Mouse (Mus musculus): ENCODE data around the gene Ciz1. TPM values are rescaled to one million over a fixed set of nuclear protein-coding genes. Genes with fewer than 3 reads are reported as not detected.

The Ciz1 gene
- total RNA-seq (2023), result 53.8 and 65.5 TPM in 2 replicates

GRCm38 (mm10) chr2:32352151-32353006, at the start of gene Ciz1:
Gene Ciz1, plus strand, starts transcription at chr2:32352327.

GRCm38 (mm10) chr2:32353007-32353542, 948 bp downstream of the Ciz1 start, which contains the start of gene Dnm1:
Gene Dnm1, minus strand, starts transcription at chr2:32353338.

GRCm38 (mm10) chr2:32381775-32382223, 29.7 kb downstream of the Ciz1 start, which contains the start of gene 1110008P14Rik:
Gene 1110008P14Rik, minus strand, starts transcription at chr2:32381938.

GRCm38 (mm10) chr2:32387706-32388490, 35.8 kb downstream of the Ciz1 start, which contains the start of gene Lcn2:
Gene Lcn2, minus strand, starts transcription at chr2:32388252.

GRCm38 (mm10) chr2:32395484-32395945, 43.4 kb downstream of the Ciz1 start, which contains the start of gene Ptges2:
Gene Ptges2, plus strand, starts transcription at chr2:32395896.

Other genes starting within 250 kb of the Ciz1 start
- gene Prrc2b, start 201.2 kb upstream of the Ciz1 start, total RNA-seq (2023), result 29.1 and 36.1 TPM in 2 replicates
- 9.8 and 12.6 TPM in 2 replicates for gene Pomt1, start 115.7 kb upstream of the Ciz1 start, total RNA-seq (2023)
- 48.5 and 53.5 TPM in 2 replicates for gene Uck1, start 92.2 kb upstream of the Ciz1 start, total RNA-seq (2023)
- gene Golga2, start 64.9 kb upstream of the Ciz1 start, total RNA-seq (2023), result 60.7 and 79.4 TPM in 2 replicates
- gene Swi5, start 64.3 kb upstream of the Ciz1 start, total RNA-seq (2023), result 69.7 and 71.0 TPM in 2 replicates
- not detected in 2 replicates for gene Dnm1, start 1.0 kb downstream of the Ciz1 start, total RNA-seq (2023)
- gene 1110008P14Rik, start 29.6 kb downstream of the Ciz1 start, total RNA-seq (2023), result 39.5 and 56.7 TPM in 2 replicates
- 6,793 and 10,274 TPM in 2 replicates for gene Lcn2, start 35.9 kb downstream of the Ciz1 start, total RNA-seq (2023)
- 13.2 and 14.2 TPM in 2 replicates for gene Ptges2, start 43.6 kb downstream of the Ciz1 start, total RNA-seq (2023)
- 3.6 and 4.1 TPM in 2 replicates for gene Naif1, start 98.1 kb downstream of the Ciz1 start, total RNA-seq (2023)
- 13.2 and 19.6 TPM in 2 replicates for gene Slc25a25, start 99.1 kb downstream of the Ciz1 start, total RNA-seq (2023)
- gene Fam102a, start 183.0 kb downstream of the Ciz1 start, total RNA-seq (2023), result 16.6 and 20.7 TPM in 2 replicates
- 45.4 and 46.0 TPM in 2 replicates for gene Dpm2, start 218.5 kb downstream of the Ciz1 start, total RNA-seq (2023)
- 0.51 TPM in 1 of 2 replicates, not detected in the other for gene Pip5kl1, start 222.5 kb downstream of the Ciz1 start, total RNA-seq (2023)
- gene 9430097D07Rik, start 223.4 kb downstream of the Ciz1 start, total RNA-seq (2023), result not detected in 2 replicates
- 17.9 and 21.5 TPM in 2 replicates for gene St6galnac4, start 234.8 kb downstream of the Ciz1 start, total RNA-seq (2023)
- 9.5 and 12.8 TPM in 2 replicates for gene St6galnac6, start 247.4 kb downstream of the Ciz1 start, total RNA-seq (2023)